Mouse (Mus musculus): ENCODE measurements around the gene Dgke.

DNA sequence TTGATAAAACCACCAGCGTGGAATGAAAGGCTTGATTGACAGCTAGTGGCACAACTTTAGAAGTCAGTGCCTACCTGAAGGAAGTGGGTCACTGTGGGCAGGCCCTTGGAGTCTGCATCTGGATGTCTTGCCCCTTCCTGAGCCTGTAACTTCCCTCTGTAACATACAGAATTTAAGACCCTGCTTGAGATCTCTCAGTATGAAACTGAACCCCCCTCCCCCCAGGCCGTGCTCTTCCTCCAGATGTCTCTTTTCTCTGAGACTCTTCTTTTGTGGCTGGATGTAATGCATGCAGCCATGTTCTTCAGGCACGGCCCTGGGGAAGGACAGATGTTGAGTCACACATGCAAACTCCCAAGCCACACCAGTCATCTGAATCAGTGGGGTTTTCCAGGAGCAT, 28.7 kb upstream of the Dgke start:
- TF ChIP-seq POLR2A (IDR thresholded peaks at IDR 0.05; ENCODE audit: borderline replicate concordance, low read depth, low read length) (no peak), CTCF (IDR thresholded peaks at IDR 0.05; ENCODE audit: low read depth, low read length) (no peak)

All from bone marrow macrophage, adult 2 months (primary cell).